Mouse (Mus musculus): ENCODE results near the gene Ccdc28b. TPM values are rescaled to one million over a fixed set of nuclear protein-coding genes. Genes with fewer than 3 reads are reported as not detected.

Gene Ccdc28b
- polyA plus RNA-seq, 1 experiment: 7.7 TPM

DNA sequence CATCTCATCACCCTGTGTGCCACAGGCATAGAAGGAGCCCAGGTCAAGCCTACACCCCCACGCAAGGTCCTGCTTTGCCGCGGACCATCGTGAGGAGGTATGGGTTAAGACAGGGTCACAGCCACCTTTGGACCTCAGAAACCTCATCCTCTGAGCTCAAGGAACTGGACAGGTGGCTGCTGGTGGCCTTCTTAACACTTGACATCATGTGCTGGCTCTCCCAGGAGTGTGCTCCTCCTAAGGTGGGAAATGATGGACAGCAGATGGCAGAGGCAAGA is 50.7 kb downstream of the Ccdc28b start:
- H3ac ChIP-seq (ENCODE audit: control insufficient read depth, insufficient read length, low read depth): no peak overlapping the region
- no peaks in the 10 kb centered on the region for H3K36me3 ChIP-seq (ENCODE audit: control insufficient read depth, insufficient read depth)
- no peak overlapping the region for H3K4me3 ChIP-seq (ENCODE audit: insufficient read depth, poor library complexity, severe bottlenecking)
- no peaks in the 10 kb centered on the region for H3K79me2 ChIP-seq (ENCODE audit: control insufficient read depth, insufficient read depth)
- no peaks in the 10 kb centered on the region for H3K27me3 ChIP-seq (ENCODE audit: control insufficient read depth, insufficient read depth, insufficient read length)
- H3K79me3 ChIP-seq (ENCODE audit: low read depth): no peaks in the 10 kb centered on the region
- no peak for TF ChIP-seq USF1 (IDR thresholded peaks at IDR 0.05; ENCODE audit: low read depth)
- no peak for TF ChIP-seq MAX (IDR thresholded peaks at IDR 0.05)
- no peak for TF ChIP-seq MYOD1 (IDR thresholded peaks at IDR 0.05; ENCODE audit: control insufficient read depth, insufficient read length, low read depth)
- TF ChIP-seq FOSL1 (IDR thresholded peaks at IDR 0.05; ENCODE audit: insufficient read depth, low read length, poor library complexity, severe bottlenecking): no peak
- no peak for TF ChIP-seq CTCF (IDR thresholded peaks at IDR 0.05; ENCODE audit: control insufficient read depth, insufficient read depth, insufficient read length)
- TF ChIP-seq CEBPB (IDR thresholded peaks at IDR 0.05; ENCODE audit: low read depth): no peak
- TF ChIP-seq MYOG (IDR thresholded peaks at IDR 0.05; ENCODE audit: control insufficient read depth, extremely low read depth, insufficient read length): no peak

DNA sequence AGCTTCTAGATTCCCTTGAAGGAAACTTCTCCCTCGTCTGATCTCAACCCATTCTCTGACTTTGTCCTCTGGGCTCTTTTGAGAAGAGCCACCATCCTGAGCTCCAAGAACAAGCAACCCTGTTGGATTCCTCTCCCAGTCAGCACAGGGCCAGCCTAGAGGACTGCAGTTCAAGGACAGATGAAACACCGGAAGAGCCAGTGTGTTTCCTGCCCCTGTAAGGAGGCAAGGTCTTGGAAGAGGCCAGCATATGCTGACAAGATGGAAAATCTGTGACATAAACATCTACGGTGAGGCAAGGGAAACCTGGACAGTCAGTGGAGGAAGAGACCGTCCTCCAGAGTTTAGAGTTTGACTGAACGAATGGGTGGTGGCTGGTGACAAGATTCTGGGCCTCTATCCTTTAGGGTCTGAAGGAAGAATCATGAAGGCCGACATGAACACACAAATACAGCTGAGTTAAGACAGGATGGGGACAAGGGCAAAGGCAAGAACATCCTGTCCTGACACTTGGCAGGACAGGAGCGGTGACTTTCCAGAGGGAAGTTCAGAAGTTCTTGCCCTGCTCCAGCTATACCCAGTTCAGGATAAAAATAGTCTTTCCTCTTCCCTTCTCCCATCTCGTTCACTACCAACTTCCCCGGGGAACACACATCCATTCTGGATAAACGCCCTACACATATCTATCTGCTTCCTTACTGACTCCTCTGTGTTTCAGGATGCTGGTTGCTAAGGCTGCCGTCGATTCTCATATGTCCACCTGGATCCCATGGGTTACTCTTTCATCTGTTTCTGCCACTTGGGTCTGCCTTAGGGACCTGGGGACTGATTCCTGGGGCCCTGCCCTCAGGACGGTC is 51.3 kb downstream of the Ccdc28b start:
- no peak for TF ChIP-seq MYOD1 (IDR thresholded peaks at IDR 0.05; ENCODE audit: control insufficient read depth, insufficient read length, low read depth)
- TF ChIP-seq CEBPB (IDR thresholded peaks at IDR 0.05; ENCODE audit: low read depth): no peak
- no peak for TF ChIP-seq FOSL1 (IDR thresholded peaks at IDR 0.05; ENCODE audit: insufficient read depth, low read length, poor library complexity, severe bottlenecking)
- no peak for TF ChIP-seq USF1 (IDR thresholded peaks at IDR 0.05; ENCODE audit: low read depth)
- TF ChIP-seq MAX (IDR thresholded peaks at IDR 0.05): no peak
- TF ChIP-seq MYOG (IDR thresholded peaks at IDR 0.05; ENCODE audit: control insufficient read depth, extremely low read depth, insufficient read length): no peak
- no peak for TF ChIP-seq CTCF (IDR thresholded peaks at IDR 0.05; ENCODE audit: control insufficient read depth, insufficient read depth, insufficient read length)
- Histone ChIP-seq H3K4me3 (ENCODE audit: insufficient read depth, poor library complexity, severe bottlenecking) (no peak overlapping the region), H3K79me2 (ENCODE audit: control insufficient read depth, insufficient read depth) (no peaks in the 10 kb centered on the region), H3K36me3 (ENCODE audit: control insufficient read depth, insufficient read depth) (no peaks in the 10 kb centered on the region), H3ac (ENCODE audit: control insufficient read depth, insufficient read length, low read depth) (no peak overlapping the region), H3K79me3 (ENCODE audit: low read depth) (no peaks in the 10 kb centered on the region), H3K27me3 (ENCODE audit: control insufficient read depth, insufficient read depth, insufficient read length) (no peaks in the 10 kb centered on the region)

DNA sequence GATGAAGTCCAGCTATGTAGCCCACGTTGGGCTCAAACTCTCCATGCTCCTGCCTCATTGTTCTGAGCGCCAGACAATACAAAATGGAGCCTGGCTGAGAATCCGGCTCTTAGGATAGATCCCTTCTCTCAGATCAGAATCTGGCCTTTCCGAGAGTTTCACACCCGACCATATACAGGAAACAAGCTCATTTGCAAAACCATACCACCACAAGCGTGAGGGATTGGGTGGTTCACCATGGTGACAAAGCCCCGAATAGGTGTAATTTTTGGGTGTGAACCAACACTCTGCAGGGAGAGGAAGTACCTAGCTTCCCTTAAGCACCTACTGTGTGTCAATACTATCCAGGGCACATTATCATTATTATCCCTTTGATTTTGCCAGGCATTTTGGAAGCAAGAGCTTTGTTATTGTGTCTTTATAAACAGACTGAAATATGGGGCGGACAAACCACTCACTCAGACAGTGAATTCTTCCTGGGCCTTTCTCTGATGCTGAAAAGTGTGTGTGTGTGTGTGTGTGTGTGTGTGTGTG is 52.1 kb downstream of the Ccdc28b start:
- Histone ChIP-seq H3K4me3 (ENCODE audit: insufficient read depth, poor library complexity, severe bottlenecking) (no peak overlapping the region), H3K79me3 (ENCODE audit: low read depth) (no peaks in the 10 kb centered on the region), H3K36me3 (ENCODE audit: control insufficient read depth, insufficient read depth) (no peaks in the 10 kb centered on the region), H3K79me2 (ENCODE audit: control insufficient read depth, insufficient read depth) (no peaks in the 10 kb centered on the region), H3K27me3 (ENCODE audit: control insufficient read depth, insufficient read depth, insufficient read length) (no peaks in the 10 kb centered on the region), H3ac (ENCODE audit: control insufficient read depth, insufficient read length, low read depth) (no peak overlapping the region)
- TF ChIP-seq CEBPB (IDR thresholded peaks at IDR 0.05; ENCODE audit: low read depth) (no peak), MYOG (IDR thresholded peaks at IDR 0.05; ENCODE audit: control insufficient read depth, extremely low read depth, insufficient read length) (no peak), CTCF (IDR thresholded peaks at IDR 0.05; ENCODE audit: control insufficient read depth, insufficient read depth, insufficient read length) (no peak), MYOD1 (IDR thresholded peaks at IDR 0.05; ENCODE audit: control insufficient read depth, insufficient read length, low read depth) (no peak), FOSL1 (IDR thresholded peaks at IDR 0.05; ENCODE audit: insufficient read depth, low read length, poor library complexity, severe bottlenecking) (no peak), MAX (IDR thresholded peaks at IDR 0.05) (no peak), USF1 (IDR thresholded peaks at IDR 0.05; ENCODE audit: low read depth) (no peak)

DNA sequence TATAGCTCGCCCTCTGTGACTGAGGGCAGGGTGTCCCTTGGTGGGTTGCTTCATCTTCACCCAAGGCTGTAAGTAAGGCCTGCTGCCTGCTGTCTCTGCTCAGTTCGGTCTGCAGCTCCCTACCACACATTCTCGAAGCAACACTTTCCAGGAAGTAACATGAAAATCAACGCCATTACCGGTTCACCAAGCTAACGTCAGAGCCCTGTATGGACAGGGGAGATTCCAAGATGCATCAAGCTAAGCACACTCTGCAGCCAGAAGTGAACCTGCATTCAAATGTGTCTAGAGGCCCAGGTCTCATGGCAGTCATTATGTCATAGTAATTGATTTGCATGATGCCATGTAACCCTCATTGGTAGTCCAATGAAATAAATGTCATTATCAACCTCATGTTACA is 53.7 kb downstream of the Ccdc28b start:
- Histone ChIP-seq H3ac (ENCODE audit: control insufficient read depth, insufficient read length, low read depth) (no peak overlapping the region), H3K36me3 (ENCODE audit: control insufficient read depth, insufficient read depth) (no peaks in the 10 kb centered on the region), H3K79me3 (ENCODE audit: low read depth) (no peaks in the 10 kb centered on the region), H3K27me3 (ENCODE audit: control insufficient read depth, insufficient read depth, insufficient read length) (no peaks in the 10 kb centered on the region), H3K79me2 (ENCODE audit: control insufficient read depth, insufficient read depth) (no peaks in the 10 kb centered on the region), H3K4me3 (ENCODE audit: insufficient read depth, poor library complexity, severe bottlenecking) (no peak overlapping the region)
- TF ChIP-seq USF1 (IDR thresholded peaks at IDR 0.05; ENCODE audit: low read depth): no peak
- TF ChIP-seq CEBPB (IDR thresholded peaks at IDR 0.05; ENCODE audit: low read depth): no peak
- no peak for TF ChIP-seq MYOG (IDR thresholded peaks at IDR 0.05; ENCODE audit: control insufficient read depth, extremely low read depth, insufficient read length)
- no peak for TF ChIP-seq MAX (IDR thresholded peaks at IDR 0.05)
- no peak for TF ChIP-seq MYOD1 (IDR thresholded peaks at IDR 0.05; ENCODE audit: control insufficient read depth, insufficient read length, low read depth)
- TF ChIP-seq FOSL1 (IDR thresholded peaks at IDR 0.05; ENCODE audit: insufficient read depth, low read length, poor library complexity, severe bottlenecking): no peak
- TF ChIP-seq CTCF (IDR thresholded peaks at IDR 0.05; ENCODE audit: control insufficient read depth, insufficient read depth, insufficient read length): no peak

Other genes with a start within 250 kb of the Ccdc28b start
- gene Zbtb8a, start 245.8 kb downstream of the Ccdc28b start, polyA plus RNA-seq (2012; fragmentation: generic; extraction: Trizol): 4.6 TPM
- gene Zbtb8b, start 183.1 kb downstream of the Ccdc28b start, polyA plus RNA-seq (2012; fragmentation: generic; extraction: Trizol): not detected
- 11.8 TPM for gene Bsdc1, start 162.4 kb downstream of the Ccdc28b start, polyA plus RNA-seq (2012; fragmentation: generic; extraction: Trizol)
- not detected for gene Tssk3, start 132.9 kb downstream of the Ccdc28b start, polyA plus RNA-seq (2012; fragmentation: generic; extraction: Trizol)
- not detected for gene Fam229a, start 132.8 kb downstream of the Ccdc28b start, polyA plus RNA-seq (2012; fragmentation: generic; extraction: Trizol)
- 148 TPM for gene Marcksl1, start 110.4 kb downstream of the Ccdc28b start, polyA plus RNA-seq (2012; fragmentation: generic; extraction: Trizol)
- 96.7 TPM for gene Hdac1, start 81.2 kb downstream of the Ccdc28b start, polyA plus RNA-seq (2012; fragmentation: generic; extraction: Trizol)
- 1.5 TPM for gene Lck, start 50.3 kb downstream of the Ccdc28b start, polyA plus RNA-seq (2012; fragmentation: generic; extraction: Trizol)
- 0.27 TPM for gene Fam167b, start 45.4 kb downstream of the Ccdc28b start, polyA plus RNA-seq (2012; fragmentation: generic; extraction: Trizol)
- 416 TPM for gene Eif3i, start 23.3 kb downstream of the Ccdc28b start, polyA plus RNA-seq (2012; fragmentation: generic; extraction: Trizol)
- gene Tmem234, start 23.3 kb downstream of the Ccdc28b start, polyA plus RNA-seq (2012; fragmentation: generic; extraction: Trizol): 218 TPM
- 0.40 TPM for gene Dcdc2b, start 9.7 kb downstream of the Ccdc28b start, polyA plus RNA-seq (2012; fragmentation: generic; extraction: Trizol)
- gene Iqcc, start 4.8 kb downstream of the Ccdc28b start, polyA plus RNA-seq (2012; fragmentation: generic; extraction: Trizol): 10.8 TPM
- gene Txlna, start 17.1 kb upstream of the Ccdc28b start, polyA plus RNA-seq (2012; fragmentation: generic; extraction: Trizol): 43.0 TPM
- 23.9 TPM for gene Kpna6, start 48.8 kb upstream of the Ccdc28b start, polyA plus RNA-seq (2012; fragmentation: generic; extraction: Trizol)
- 17.0 TPM for gene Tmem39b, start 72.9 kb upstream of the Ccdc28b start, polyA plus RNA-seq (2012; fragmentation: generic; extraction: Trizol)
- 61.6 TPM for gene Khdrbs1, start 118.4 kb upstream of the Ccdc28b start, polyA plus RNA-seq (2012; fragmentation: generic; extraction: Trizol)
- 101 TPM for gene Ptp4a2, start 187.3 kb upstream of the Ccdc28b start, polyA plus RNA-seq (2012; fragmentation: generic; extraction: Trizol)